Mouse (Mus musculus): ENCODE measurements around the gene Keap1.
"Not testable (repeated sequence)": the region's sequence is repeated elsewhere in the genome, so short reads cannot be mapped to it uniquely, and the experiment has no call there.

Gene Keap1

DNA sequence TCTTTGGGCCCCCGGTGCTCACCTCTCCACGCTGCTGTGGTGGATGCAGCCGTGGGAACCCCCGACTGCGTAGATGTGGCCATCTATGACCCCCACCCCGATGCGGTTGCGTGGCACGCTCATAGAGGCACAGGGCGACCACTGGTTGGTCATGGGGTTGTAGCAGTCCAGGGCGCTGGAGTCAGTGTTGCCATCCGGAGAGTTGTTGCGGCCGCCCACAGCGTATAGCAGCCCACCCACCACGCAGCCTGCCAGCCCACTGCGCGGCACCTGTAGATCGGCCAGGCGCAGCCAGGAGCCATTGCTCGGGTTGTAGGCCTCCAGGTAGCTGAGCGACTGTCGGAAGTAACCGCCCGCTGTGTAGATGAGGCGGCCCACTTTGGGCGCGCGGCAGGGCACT, 5.8 kb downstream of the Keap1 start:
- DNase-seq (ENCODE audit: low read depth, low spot score): no peak

DNA sequence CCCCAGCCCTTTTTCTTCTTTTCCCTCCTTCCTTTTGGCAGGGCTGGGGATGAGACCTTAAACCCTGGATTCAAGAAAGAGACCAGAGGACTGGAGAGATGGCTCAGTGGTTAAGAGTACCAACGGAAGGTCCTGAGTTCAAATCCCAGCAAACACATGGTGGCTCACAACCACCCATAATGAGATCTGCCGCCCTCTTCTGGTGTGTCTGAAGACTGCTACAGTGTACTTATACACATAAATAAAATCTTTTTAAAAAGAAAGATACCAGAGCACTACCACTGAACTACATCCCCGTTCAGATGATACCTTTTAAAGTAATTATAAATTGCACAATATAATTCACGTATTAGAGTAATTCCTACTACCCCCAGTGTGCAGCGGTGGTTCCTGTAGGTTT, 6.3 kb downstream of the Keap1 start:
- no peak for DNase-seq (ENCODE audit: low read depth, low spot score)

DNA sequence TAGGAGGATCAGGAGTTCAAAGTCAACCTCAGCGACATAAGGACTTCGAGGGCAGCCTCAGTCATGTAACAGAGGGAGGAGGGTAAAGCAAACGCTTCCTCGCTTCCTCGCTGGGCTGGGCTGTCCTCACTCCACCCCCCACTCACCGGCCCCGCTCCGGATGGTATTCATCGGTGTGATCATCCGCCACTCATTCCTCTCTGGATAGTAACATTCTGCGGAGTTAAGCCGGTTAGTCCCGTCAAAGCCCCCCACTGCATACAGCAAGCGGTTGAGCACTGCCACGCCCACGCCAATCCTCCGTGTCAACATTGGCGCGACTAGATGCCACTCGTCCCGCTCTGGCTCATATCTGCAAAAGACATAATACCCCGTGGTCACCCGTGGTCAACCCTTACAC, 7.6 kb downstream of the Keap1 start:
- DNase-seq (ENCODE audit: low read depth, low spot score): no peak

GRCm38 (mm10) chr9:21227342-21227741, 11.8 kb downstream of the Keap1 start:
- no peak for DNase-seq (ENCODE audit: low read depth, low spot score)

DNA sequence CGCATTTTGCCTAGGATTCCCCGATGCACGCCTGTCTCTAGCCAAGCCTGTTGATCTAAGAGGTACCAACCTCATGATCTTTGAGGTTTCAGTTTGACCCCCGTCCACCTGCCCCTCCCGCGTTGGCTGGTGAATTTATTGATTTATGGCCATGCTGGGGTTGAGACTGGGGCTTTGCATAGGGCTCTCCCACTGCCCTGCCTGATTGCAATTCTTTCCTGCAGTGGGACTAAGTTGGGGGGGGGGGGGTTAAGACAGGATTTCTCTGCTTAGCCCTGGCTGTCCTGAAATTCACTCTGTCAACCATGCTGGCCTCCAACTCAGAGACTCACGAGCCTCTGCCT, 13.8 kb downstream of the Keap1 start:
- DNase-seq (ENCODE audit: low read depth, low spot score): no peak

DNA sequence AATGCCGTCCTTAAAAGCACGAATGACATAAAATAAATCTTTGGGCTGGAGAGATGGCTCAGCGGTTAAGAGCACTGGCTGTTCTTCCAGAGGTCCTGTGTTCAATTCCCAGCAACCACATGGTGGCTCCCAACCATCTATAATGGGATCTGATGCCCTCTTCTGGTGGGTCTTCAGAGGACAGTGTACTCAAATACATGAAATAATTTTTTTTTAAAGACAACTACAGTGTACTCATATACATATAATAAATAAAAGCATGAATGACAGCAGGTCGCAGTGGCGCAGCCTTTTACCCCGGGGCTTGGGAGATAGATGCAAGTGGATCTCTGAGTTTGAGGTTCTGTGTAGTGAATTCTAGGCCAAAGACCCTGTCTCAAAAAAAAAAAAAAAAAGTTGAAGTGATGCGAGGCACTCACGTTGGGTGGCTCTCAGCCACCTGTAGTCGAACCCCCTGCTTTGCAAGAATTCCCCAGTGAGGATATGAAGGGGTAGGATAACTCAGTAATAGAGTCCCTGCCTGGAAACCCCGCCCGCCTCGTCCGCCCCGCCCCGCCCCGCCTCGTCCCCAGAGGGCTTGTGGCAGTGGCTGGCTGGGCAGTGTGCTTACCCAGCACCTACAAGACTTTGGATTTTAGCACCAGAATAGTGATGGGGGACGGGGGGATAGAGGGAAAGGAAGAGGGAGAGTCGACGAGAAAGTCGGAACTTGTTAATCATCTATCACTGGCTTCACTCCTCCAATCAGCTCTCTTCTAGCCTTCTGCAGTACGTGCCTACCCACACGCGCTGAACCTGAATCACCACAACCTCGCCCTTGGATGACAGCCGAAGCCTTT, 14.4 kb downstream of the Keap1 start:
- peak; percentile 54 for DNase-seq (ENCODE audit: low read depth, low spot score)

DNA sequence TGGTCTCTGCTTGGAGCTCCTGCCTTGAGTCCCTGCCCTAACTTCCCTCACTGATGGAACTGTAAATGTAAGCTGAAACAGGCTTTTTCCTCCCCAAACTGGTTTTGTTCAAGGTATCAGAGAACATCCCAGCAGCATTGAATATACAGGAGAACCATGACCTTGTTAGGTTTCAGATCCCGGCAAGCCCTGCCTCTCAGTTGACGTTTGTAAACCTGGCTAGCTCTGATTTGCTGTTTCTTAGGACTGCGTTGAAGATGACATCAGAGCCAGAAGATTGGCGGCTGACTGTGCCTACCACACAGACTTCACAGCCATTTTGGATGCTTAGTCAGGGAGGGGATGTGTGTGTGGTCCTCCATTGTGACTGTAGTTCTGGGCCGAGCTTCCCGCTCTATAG, 15.3 kb downstream of the Keap1 start:
- no peak for DNase-seq (ENCODE audit: low read depth, low spot score)

DNA sequence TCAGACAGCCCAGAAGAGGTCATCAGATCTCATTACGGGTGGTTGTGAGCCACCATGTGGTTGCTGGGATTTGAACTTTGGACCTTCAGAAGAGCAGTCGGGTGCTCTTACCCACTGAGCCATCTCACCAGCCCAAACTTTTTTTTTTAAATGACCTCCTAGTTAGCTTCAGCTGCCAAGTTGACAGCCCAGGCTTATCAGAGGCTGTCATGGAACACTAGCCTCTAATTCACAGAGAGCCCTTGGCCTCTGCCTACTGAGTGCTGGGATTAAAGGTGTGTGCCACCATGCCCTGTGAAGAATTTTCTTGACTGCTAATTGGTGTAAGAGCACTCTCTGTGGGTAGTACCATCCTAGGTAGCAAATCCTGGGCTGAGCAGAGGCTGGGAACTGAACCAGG, 15.7 kb downstream of the Keap1 start:
- DNase-seq (ENCODE audit: low read depth, low spot score): not testable (repeated sequence)

GRCm38 (mm10) chr9:21221383-21221929, 17.7 kb downstream of the Keap1 start:
- peak; percentile 88 for DNase-seq (ENCODE audit: low read depth, low spot score)

GRCm38 (mm10) chr9:21220490-21221382, 18.4 kb downstream of the Keap1 start:
- DNase-seq (ENCODE audit: low read depth, low spot score): peak; percentile 91

DNA sequence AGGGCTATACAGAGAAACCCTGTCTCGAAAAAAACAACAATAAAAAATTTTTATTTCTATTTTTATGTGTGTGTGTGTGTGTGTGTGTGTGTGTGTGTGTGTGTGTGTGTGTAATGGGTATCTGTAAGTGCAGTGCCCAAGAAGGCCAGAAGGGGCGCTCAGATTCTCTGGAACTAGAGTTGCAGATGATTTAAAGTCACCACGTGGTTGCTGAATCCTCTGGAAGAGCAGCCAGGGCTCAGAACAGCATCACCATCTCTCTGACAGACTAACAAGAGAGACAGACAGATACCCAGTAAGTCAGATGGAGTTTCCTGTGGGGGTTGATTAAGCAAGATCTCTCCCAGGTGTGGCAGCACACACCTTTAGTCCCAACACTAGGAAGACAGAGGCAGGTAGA, 19.3 kb downstream of the Keap1 start:
- peak; percentile 56 for DNase-seq (ENCODE audit: low read depth, low spot score)

DNA sequence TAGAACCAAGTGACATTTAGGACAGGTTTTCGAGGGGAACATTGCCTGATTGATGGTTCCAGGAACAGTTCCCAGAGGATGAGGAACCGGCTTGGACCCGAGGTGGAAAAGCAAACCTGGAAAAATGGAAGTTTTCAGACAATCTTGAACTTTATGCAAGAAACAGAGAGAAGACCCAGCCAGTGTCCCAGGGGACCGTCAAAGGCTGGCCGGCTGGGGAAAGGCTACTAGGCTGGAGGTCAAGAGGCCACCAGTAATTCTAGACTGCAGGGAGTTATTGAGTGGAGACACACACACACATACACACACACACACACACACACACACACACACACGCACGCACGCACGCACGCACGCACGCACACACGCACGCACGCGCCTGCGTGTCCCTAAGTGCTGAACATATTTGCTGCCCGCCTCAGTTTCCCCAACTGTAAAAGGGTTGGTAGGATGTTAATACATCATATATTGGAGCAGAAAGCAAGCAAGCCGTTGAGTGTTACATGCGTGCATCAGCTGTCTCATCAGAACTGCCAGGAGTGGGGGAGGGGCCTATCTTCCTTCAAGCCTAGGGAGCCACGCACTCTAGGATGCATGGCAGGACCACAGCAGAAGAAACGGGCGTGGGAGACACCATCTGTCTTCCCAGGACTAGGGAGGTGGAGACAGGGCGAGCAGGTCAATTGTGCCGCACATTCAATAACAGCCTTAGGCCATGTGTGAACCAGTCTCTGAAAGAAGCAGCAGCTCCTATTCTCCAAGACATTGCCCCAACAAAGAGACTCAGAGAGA, 22.9 kb downstream of the Keap1 start:
- DNase-seq (ENCODE audit: low read depth, low spot score): no peak

DNA sequence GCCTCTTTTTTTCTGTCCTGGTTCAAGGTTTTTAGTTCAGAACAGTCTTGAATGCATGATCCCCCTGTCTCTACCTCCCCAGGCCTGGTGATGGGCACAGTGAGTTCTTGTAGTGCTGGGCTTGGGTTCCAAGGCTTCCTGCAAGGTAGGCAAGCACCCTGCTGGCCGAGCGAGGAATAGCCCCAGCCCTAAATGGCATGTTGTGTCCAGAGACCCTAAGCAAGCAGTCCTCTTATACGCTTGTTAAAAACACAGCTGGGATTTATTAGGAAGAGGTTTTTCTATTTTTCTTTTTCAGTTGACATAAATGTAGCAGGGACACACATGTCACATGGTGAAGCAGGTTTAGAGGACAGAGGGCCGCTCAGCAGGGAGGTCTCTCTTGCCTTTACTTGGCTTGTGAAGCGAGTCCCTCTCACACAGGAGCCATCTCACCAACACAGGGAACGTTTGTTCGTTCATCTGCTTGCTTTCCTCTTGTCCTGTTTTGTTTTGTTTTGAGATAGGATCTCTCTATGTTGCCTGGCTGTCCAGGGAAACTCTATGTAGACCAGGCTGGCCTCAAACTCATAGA, 25.5 kb downstream of the Keap1 start:
- peak; percentile 25 for DNase-seq (ENCODE audit: low read depth, low spot score)

- DNase-seq (ENCODE audit: low read depth, low spot score): no peak
Measured at GRCm38 (mm10) chr9:21211624-21212023, 27.5 kb downstream of the Keap1 start.

- no peak for DNase-seq (ENCODE audit: low read depth, low spot score)
Measured at GRCm38 (mm10) chr9:21210821-21211220, 28.3 kb downstream of the Keap1 start.

DNA sequence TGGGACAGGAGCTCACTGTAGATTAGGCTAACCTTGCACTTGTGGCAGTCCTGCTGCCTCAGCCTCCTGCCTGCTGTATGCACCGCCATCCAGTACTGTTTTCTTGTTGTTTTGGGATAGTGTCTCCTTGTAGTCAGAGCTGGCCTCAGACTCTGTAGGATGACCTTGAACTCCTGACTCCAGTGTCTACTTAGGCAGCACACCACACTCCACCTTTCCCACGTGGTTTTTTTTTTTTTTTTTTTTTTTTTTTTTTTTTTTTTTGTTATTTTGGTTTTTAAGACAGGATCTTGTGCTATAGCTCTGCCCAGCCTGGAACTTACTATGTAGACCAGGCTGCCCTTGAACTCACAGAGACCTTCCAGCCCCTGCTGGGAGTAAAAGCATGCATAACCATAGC, 30.5 kb downstream of the Keap1 start:
- DNase-seq (ENCODE audit: low read depth, low spot score): no peak

- DNase-seq (ENCODE audit: low read depth, low spot score): no peak
Measured at GRCm38 (mm10) chr9:21206848-21207247, 32.3 kb downstream of the Keap1 start.

DNA sequence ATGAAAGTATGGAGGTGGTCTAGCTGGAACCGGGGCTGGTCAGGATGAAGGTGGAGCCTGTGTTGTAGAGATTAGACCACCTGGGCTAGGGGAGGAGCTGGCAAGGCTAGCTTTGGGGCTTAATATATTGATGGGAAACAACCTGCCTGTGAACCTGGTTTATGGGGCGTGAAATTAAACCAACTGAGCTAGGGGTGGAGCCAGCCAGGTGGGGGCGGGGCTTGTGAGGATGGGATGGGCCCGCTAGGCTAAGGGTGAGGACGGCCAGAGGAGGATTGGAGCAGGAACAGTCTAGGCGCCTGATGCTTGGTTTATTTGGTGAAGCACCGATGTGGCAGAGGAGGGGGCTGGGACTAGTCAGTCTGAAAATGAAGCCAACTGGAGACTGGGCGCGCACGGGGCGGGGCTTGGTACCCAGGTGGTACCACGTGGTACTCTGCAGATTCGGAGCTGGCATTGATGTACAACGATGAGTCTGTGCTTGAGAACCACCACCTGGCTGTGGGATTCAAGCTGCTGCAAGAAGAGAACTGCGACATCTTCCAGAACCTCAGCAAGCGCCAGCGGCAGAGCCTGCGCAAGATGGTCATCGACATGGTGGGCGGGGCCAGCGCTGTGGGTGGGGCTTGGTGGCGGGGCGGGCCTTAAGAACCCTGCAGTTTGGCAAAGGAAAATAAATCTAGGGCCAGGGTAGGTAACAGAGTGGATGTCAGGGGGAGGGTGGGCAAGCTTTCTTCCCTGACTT, 34.5 kb downstream of the Keap1 start:
- no peak for DNase-seq (ENCODE audit: low read depth, low spot score)

DNA sequence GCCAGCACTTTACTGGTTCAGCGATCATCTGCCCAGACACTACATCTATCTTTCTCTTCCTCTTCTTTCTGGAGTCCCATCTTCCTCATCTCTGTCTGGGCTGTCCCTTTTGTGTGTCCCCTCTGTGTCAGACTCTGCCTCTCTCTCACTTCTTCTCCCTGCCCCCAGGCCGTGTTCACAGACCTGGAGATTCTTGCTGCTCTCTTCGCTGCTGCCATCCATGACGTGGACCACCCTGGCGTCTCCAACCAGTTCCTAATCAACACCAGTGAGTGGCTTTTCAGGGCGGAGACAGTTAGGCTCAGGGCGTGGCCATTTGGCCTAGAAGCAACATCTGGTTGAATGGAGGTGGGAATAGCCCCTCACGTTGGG, 35.0 kb downstream of the Keap1 start:
- no peak for DNase-seq (ENCODE audit: low read depth, low spot score)

DNA sequence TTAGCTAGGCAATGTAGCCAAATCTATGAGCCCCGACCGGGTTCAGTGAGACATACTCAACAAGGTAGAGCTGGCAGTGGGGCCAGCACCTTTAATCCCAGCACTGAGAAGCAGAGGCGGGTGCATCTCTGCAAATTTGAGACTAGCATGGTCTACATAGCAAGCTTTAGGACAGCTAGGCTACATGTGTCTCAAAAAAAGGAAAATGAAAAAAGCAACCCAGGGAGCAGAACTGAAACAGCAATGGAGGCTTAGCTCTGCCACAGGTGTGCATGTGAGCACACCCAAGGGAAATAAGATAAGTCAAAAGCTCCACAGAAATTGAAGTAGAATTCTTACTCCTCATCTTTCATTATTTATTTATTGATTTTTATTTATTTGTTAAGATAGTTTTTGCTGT, 40.2 kb downstream of the Keap1 start:
- no peak for DNase-seq (ENCODE audit: low read depth, low spot score)

DNA sequence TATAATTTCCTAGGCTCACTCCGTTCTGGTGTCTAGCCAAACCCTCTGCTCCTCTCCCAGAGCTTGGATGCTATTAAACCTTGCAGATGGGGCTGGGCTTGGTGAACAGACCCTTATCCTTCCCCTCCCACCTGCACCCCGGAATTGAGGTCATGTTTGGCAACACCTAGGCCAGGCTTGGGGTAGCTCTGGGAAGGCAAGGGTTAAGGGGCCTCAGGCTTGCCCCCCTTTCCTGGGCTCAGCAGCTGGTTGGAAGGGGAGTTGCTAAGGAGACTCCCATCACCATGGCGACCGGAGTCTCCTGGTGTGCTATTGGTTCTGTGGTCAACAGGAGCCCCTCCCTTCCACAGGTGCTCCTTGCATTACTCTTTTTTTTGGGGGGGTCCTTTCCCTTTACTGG, 41.2 kb downstream of the Keap1 start:
- DNase-seq (ENCODE audit: low read depth, low spot score): no peak
